Mouse (Mus musculus) erythroblast, embryonic 14.5 days (primary cell): ENCODE measurements around the gene Max.

Experiments
- GATA1 ChIP-seq: IDR thresholded peaks from 2 replicates; pipeline ENCODE4 v1.6.1; 2012; ENCODE audit warnings: low read length, inconsistent platforms, mixed read lengths
- TAL1 ChIP-seq: IDR thresholded peaks from 3 replicates; pipeline ENCODE4 v1.6.1; 2012; ENCODE audit warnings: low read length, inconsistent platforms, mixed read lengths

- TF ChIP-seq TAL1 = no peak
- no peak for TF ChIP-seq GATA1
Measured at GRCm38 (mm10) chr12:76899261-76899975, 62.6 kb downstream of the Max start.
